Mouse (Mus musculus) hindbrain, embryonic 14.5 days (tissue): ENCODE measurements around the gene Hbs1l. TPM values are rescaled to one million over a fixed set of nuclear protein-coding genes. Genes with fewer than 3 reads are reported as not detected.

Source experiments
- ATAC-seq: fragments of 200-750 bp; cut with Nextera tagmentation; 2 replicates; pipeline ENCODE4 v1.8.0; 2017; ENCODE audit warnings: moderate number of reproducible peaks, mild to moderate bottlenecking, moderate TSS enrichment, moderate library complexity; ENCODE audit not compliant: low FRiP score
- DNase-seq: peaks from one replicate; pipeline ENCODE4 v3.0.0-alpha.2; 2015; ENCODE audit warnings: low spot score
- H3K27ac ChIP-seq: fragments of 300-500 bp; sonication (generic); 2 replicates; pipeline ENCODE4 v1.5.1; 2014; ENCODE audit warnings: mild to moderate bottlenecking, moderate library complexity
- H3K27me3 ChIP-seq: fragments of 300-500 bp; sonication (generic); 2 replicates; pipeline ENCODE4 v1.6.1; 2014; ENCODE audit warnings: mild to moderate bottlenecking, low read length, mixed read lengths; ENCODE audit not compliant: control insufficient read depth, insufficient read depth
- H3K36me3 ChIP-seq: fragments of 300-500 bp; sonication (generic); replicated peaks from 2 replicates; pipeline ENCODE4 v1.6.1; 2014; ENCODE audit not compliant: control insufficient read depth, insufficient read depth
- H3K4me1 ChIP-seq: fragments of 300-500 bp; sonication (generic); replicated peaks from 2 replicates; pipeline ENCODE4 v1.6.1; 2014; ENCODE audit warnings: antibody characterized with exemption, low read length, mixed read lengths; ENCODE audit not compliant: control insufficient read depth, insufficient read depth
- H3K4me2 ChIP-seq: fragments of 300-500 bp; sonication (generic); replicated peaks from 2 replicates; pipeline ENCODE4 v1.6.1; 2014; ENCODE audit warnings: mild to moderate bottlenecking, moderate library complexity
- H3K4me3 ChIP-seq: fragments of 300-500 bp; sonication (generic); replicated peaks from 2 replicates; pipeline ENCODE4 v1.5.1; 2014; ENCODE audit warnings: mild to moderate bottlenecking, low read length
- H3K9ac ChIP-seq: fragments of 300-500 bp; sonication (generic); 2 replicates; pipeline ENCODE4 v1.6.1; 2014
- H3K9me3 ChIP-seq: fragments of 300-500 bp; sonication (generic); 2 replicates; pipeline ENCODE4 v1.6.1; 2016; ENCODE audit warnings: low read length; ENCODE audit not compliant: control insufficient read depth
- whole genome bisulfite sequencing: fragments of 180-500 bp; shearing (Covaris S2); extraction: QIAGEN DNeasy Blood & Tissue Kit; methylation state at CpG from one replicate; pipeline ENCODE4 v1.1.7; 2014; 5-methylcytosine and 5-hydroxymethylcytosine counted together
- polyA plus RNA-seq: library from polyadenylated mRNA; unstranded; fragments of >200 nt; fragmentation: Nextera tagmentation; extraction: Ambion mirVana; gene quantifications from 2 replicates; pipeline ENCODE4 v1.2.1, GENCODE M21; 2014

Hbs1l gene
- polyA plus RNA-seq, 1 experiment from 2014 or later = 92.5 TPM

- no peaks in the 10 kb centered on the region for H3K27me3 ChIP-seq
- H3K4me1 ChIP-seq = no peaks in the 10 kb centered on the region
- 95% methylated on average over 11 of the region's 11 CpGs for WGBS
- DNase-seq (no peak), ATAC-seq (no peak)
- no peak overlapping the region for H3K4me3 ChIP-seq
- peaks cover 65% of the 10 kb centered on the region for H3K36me3 ChIP-seq
- H3K27ac ChIP-seq = no peak overlapping the region
- H3K9me3 ChIP-seq = no peaks in the 10 kb centered on the region
- no peak overlapping the region for H3K4me2 ChIP-seq
- H3K9ac ChIP-seq = no peak overlapping the region
These were observed 55.0 kb downstream of the Hbs1l start for GRCm38 (mm10) chr10:21350531-21351515.

DNA sequence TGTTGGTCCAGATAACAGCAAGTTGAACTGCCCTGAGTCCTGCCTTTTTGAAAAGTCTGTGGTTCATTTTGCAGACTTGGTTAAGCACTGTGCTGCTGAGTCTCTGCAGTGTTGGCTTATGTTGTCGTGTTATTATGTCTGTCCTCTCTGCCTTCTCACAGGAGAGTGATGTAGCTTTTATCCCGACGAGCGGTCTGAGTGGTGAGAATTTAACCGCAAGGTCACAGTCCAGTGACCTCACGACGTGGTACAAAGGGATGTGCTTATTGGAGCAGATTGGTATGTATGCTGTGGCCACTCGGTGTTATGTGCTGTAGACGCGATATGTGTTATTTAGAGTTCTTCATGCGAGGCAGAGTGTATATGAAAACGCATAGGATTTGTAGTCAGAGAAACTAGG is 56.0 kb downstream of the Hbs1l start:
- Histone ChIP-seq H3K27me3 (no peaks in the 10 kb centered on the region), H3K36me3 (peaks cover 69% of the 10 kb centered on the region), H3K9me3 (no peaks in the 10 kb centered on the region), H3K4me2 (no peak overlapping the region), H3K4me3 (no peak overlapping the region), H3K27ac (no peak overlapping the region), H3K9ac (no peak overlapping the region), H3K4me1 (no peaks in the 10 kb centered on the region)
- WGBS = 57% methylated on average over 12 of the region's 12 CpGs
- DNase-seq (no peak), ATAC-seq (no peak)

GRCm38 (mm10) chr10:21353890-21354289 is 58.1 kb downstream of the Hbs1l start:
- Histone ChIP-seq H3K4me1 (no peaks in the 10 kb centered on the region), H3K27ac (no peak overlapping the region), H3K9me3 (no peaks in the 10 kb centered on the region), H3K36me3 (peaks cover 71% of the 10 kb centered on the region), H3K4me2 (no peak overlapping the region), H3K27me3 (no peaks in the 10 kb centered on the region), H3K9ac (no peak overlapping the region), H3K4me3 (no peak overlapping the region)
- ATAC-seq (no peak), DNase-seq (no peak)
- WGBS = 84% methylated on average over 5 of the region's 5 CpGs

- no peak overlapping the region for H3K4me2 ChIP-seq
- H3K4me1 ChIP-seq = no peaks in the 10 kb centered on the region
- H3K36me3 ChIP-seq = peaks cover 73% of the 10 kb centered on the region
- ATAC-seq (no peak), DNase-seq (no peak)
- no peak overlapping the region for H3K27ac ChIP-seq
- H3K9ac ChIP-seq = no peak overlapping the region
- H3K27me3 ChIP-seq = no peaks in the 10 kb centered on the region
- no peak overlapping the region for H3K4me3 ChIP-seq
- no peaks in the 10 kb centered on the region for H3K9me3 ChIP-seq
- WGBS = 97% methylated on average over 7 of the region's 7 CpGs
These were observed 58.7 kb downstream of the Hbs1l start for GRCm38 (mm10) chr10:21354506-21354905.

DNA sequence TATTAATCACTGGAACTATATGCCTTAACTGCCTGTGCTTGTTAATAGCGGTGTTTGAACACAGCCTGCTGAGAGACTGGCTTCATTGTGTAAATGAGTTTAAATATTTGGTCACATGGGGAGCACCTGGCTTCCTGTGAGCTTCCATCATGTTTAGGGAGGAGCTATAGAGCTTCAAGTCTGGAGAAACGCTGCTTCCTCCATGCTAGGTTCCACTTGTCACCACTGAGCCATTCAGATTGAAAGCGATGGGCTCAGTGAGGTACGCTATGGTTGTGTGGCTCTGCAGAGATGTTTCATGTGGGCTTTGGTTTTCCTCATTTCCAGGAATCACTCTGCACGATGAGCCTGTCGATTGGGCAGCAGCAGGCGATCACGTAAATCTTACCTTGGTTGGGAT is 62.2 kb downstream of the Hbs1l start:
- DNase-seq (no peak), ATAC-seq (no peak)
- Histone ChIP-seq H3K36me3 (peaks cover 65% of the 10 kb centered on the region), H3K9ac (no peak overlapping the region), H3K4me1 (no peaks in the 10 kb centered on the region), H3K4me2 (no peak overlapping the region), H3K9me3 (no peaks in the 10 kb centered on the region), H3K27ac (no peak overlapping the region), H3K4me3 (no peak overlapping the region), H3K27me3 (no peaks in the 10 kb centered on the region)
- WGBS = 95% methylated on average over 8 of the region's 8 CpGs

GRCm38 (mm10) chr10:21359086-21359485 is 63.3 kb downstream of the Hbs1l start:
- H3K36me3 ChIP-seq = peaks cover 58% of the 10 kb centered on the region
- H3K27ac ChIP-seq = no peak overlapping the region
- WGBS = 91% methylated on average over 4 of the region's 4 CpGs
- no peaks in the 10 kb centered on the region for H3K27me3 ChIP-seq
- no peak for DNase-seq
- no peaks in the 10 kb centered on the region for H3K9me3 ChIP-seq
- H3K4me3 ChIP-seq = no peak overlapping the region
- no peaks in the 10 kb centered on the region for H3K4me1 ChIP-seq
- no peak for ATAC-seq
- no peak overlapping the region for H3K9ac ChIP-seq
- H3K4me2 ChIP-seq = no peak overlapping the region

- Histone ChIP-seq H3K27me3 (no peaks in the 10 kb centered on the region), H3K9me3 (no peaks in the 10 kb centered on the region), H3K9ac (no peak overlapping the region), H3K4me3 (no peak overlapping the region), H3K4me1 (no peaks in the 10 kb centered on the region), H3K4me2 (no peak overlapping the region), H3K27ac (no peak overlapping the region), H3K36me3 (peaks cover 52% of the 10 kb centered on the region)
- 88% methylated on average over 7 of the region's 7 CpGs for WGBS
- ATAC-seq (no peak), DNase-seq (no peak)
These were observed 66.1 kb downstream of the Hbs1l start for GRCm38 (mm10) chr10:21361871-21362270.

DNA sequence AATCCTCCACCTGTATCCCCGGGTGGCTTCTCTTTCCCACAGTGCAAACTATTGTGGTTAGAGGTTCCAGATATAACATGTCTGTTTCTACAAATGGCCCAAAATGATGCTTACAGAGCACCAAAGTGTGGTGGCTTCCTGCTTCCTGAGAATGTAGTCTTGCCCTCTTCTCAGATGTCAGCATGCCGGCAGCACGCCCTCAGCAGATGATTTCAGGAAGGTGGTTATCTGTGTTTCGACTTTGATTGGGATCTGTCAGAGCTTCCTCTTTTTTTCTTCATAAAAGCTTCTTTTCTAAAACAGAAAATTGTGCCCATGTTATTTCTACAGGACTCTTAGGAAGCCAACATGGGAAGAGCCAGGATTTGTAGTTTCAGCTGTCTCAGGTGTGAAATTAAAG is 67.5 kb downstream of the Hbs1l start:
- H3K27ac ChIP-seq = no peak overlapping the region
- H3K9me3 ChIP-seq = no peaks in the 10 kb centered on the region
- no peak overlapping the region for H3K4me2 ChIP-seq
- WGBS = 94% methylated on average over 4 of the region's 4 CpGs
- no peaks in the 10 kb centered on the region for H3K27me3 ChIP-seq
- H3K36me3 ChIP-seq = peaks cover 57% of the 10 kb centered on the region
- H3K4me3 ChIP-seq = no peak overlapping the region
- no peaks in the 10 kb centered on the region for H3K4me1 ChIP-seq
- DNase-seq (no peak), ATAC-seq (no peak)
- H3K9ac ChIP-seq = no peak overlapping the region

- Histone ChIP-seq H3K9me3 (no peaks in the 10 kb centered on the region), H3K4me3 (no peak overlapping the region), H3K36me3 (peaks cover 60% of the 10 kb centered on the region), H3K9ac (no peak overlapping the region), H3K4me2 (no peak overlapping the region), H3K4me1 (no peaks in the 10 kb centered on the region), H3K27me3 (no peaks in the 10 kb centered on the region), H3K27ac (no peak overlapping the region)
- 97% methylated on average over 7 of the region's 7 CpGs for WGBS
- DNase-seq (no peak), ATAC-seq (no peak)
These were observed 69.2 kb downstream of the Hbs1l start for GRCm38 (mm10) chr10:21364946-21365345.
